Mouse (Mus musculus) hindbrain, embryonic 13.5 days (tissue): ENCODE measurements around the gene Rft1. TPM values are rescaled to one million over a fixed set of nuclear protein-coding genes. Genes with fewer than 3 reads are reported as not detected.
"Not testable (repeated sequence)": the region's sequence is repeated elsewhere in the genome, so short reads cannot be mapped to it uniquely, and the experiment has no call there.

Source experiments
- ATAC-seq: fragments of 200-750 bp; cut with Nextera tagmentation; 2 replicates; pipeline ENCODE4 v1.8.0; 2017; ENCODE audit warnings: moderate TSS enrichment; ENCODE audit not compliant: low FRiP score
- H3K27ac ChIP-seq: fragments of 300-500 bp; sonication (generic); 2 replicates; pipeline ENCODE4 v1.5.1; 2015; ENCODE audit warnings: inconsistent platforms, mild to moderate bottlenecking, moderate library complexity
- H3K27me3 ChIP-seq: fragments of 300-500 bp; sonication (generic); 2 replicates; pipeline ENCODE4 v1.6.1; 2015; ENCODE audit warnings: mild to moderate bottlenecking, inconsistent platforms
- H3K36me3 ChIP-seq: fragments of 300-500 bp; sonication (generic); 2 replicates; pipeline ENCODE4 v1.6.1; 2015; ENCODE audit warnings: mild to moderate bottlenecking, inconsistent platforms
- H3K4me1 ChIP-seq: fragments of 300-500 bp; sonication (generic); replicated peaks from 2 replicates; pipeline ENCODE4 v1.6.1; 2015; ENCODE audit warnings: inconsistent platforms
- H3K4me2 ChIP-seq: fragments of 300-500 bp; sonication (generic); 2 replicates; pipeline ENCODE4 v1.6.1; 2015; ENCODE audit warnings: inconsistent platforms, mild to moderate bottlenecking, moderate library complexity
- H3K4me3 ChIP-seq: fragments of 300-500 bp; sonication (generic); 2 replicates; pipeline ENCODE4 v1.5.1; 2015; ENCODE audit warnings: mild to moderate bottlenecking, inconsistent platforms
- H3K9ac ChIP-seq: fragments of 300-500 bp; sonication (generic); 2 replicates; pipeline ENCODE4 v1.6.1; 2015; ENCODE audit warnings: mild to moderate bottlenecking, inconsistent platforms
- H3K9me3 ChIP-seq: fragments of 300-500 bp; sonication (generic); 2 replicates; pipeline ENCODE4 v1.6.1; 2016; ENCODE audit warnings: inconsistent platforms
- WGBS: fragments of 180-500 bp; shearing (Covaris S2); methylation state at CpG from one replicate; pipeline ENCODE4 v1.1.7; 2015; 5-methylcytosine and 5-hydroxymethylcytosine counted together
- polyA plus RNA-seq: library from polyadenylated mRNA; unstranded; fragments of >200 nt; fragmentation: Nextera tagmentation; extraction: Ambion mirVana; gene quantifications from 2 replicates; pipeline ENCODE4 v1.2.1, GENCODE M21; 2015

Gene Rft1
- polyA plus RNA-seq, 1 experiment from 2014 or later, result 9.5 TPM

DNA sequence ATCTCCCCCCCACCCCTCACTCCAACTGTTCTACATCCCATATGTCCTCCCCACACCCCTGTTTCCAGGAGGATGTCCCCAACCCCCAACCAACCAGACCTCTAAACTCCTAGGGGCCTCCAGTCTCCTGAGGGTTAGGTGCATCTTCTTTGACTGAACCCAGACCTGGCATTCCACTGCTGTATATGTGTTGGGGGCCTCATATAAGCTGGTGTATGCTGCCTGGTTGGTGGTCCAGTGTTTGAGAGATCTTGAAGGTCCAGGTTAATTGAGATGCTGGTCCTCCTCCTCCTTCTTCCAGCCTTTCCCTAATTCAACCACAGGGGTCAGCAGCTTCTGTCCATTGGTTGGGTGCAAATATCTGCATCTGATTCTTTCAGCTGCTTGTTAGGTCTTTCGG, 64.5 kb downstream of the Rft1 start:
- H3K9ac ChIP-seq, H3K4me3 ChIP-seq, H3K27ac ChIP-seq, H3K9me3 ChIP-seq, H3K36me3 ChIP-seq, H3K4me2 ChIP-seq, H3K27me3 ChIP-seq, ATAC-seq: not testable (repeated sequence)
- WGBS, result 84% methylated on average over 1 of the region's 1 CpGs
- peaks cover 21% of the 10 kb centered on the region for H3K4me1 ChIP-seq

DNA sequence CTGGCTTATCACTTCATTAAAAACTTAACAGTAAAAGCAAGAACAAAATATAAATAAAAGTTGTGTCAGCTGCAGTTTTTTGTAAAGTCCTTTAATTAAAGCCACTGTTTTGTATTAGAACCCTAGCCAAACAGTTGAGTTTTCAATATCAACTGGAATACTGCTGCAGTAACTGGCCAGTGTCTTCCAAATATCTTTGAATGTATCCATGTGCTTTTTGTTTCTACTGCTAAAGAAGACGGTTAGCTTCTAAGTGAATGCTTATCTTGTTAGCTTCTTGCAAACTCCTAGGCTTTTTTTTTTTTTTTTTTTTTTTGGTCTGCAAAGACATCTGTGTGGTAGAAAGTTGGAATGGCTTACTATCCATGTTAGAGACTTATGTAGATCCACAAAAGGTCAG, 65.4 kb downstream of the Rft1 start:
- peaks cover 21% of the 10 kb centered on the region for H3K4me1 ChIP-seq
- H3K4me3 ChIP-seq, result no peak overlapping the region
- H3K4me2 ChIP-seq, result no peak overlapping the region
- 86% methylated on average over 1 of the region's 1 CpGs for WGBS
- no peak overlapping the region for H3K9ac ChIP-seq
- no peaks in the 10 kb centered on the region for H3K9me3 ChIP-seq
- H3K27me3 ChIP-seq, result 0 out of 2 replicates have a peak, but pooled peaks cover 2% of the 10 kb centered on the region
- H3K27ac ChIP-seq, result no peak overlapping the region
- H3K36me3 ChIP-seq, result no peaks in the 10 kb centered on the region
- no peak for ATAC-seq

DNA sequence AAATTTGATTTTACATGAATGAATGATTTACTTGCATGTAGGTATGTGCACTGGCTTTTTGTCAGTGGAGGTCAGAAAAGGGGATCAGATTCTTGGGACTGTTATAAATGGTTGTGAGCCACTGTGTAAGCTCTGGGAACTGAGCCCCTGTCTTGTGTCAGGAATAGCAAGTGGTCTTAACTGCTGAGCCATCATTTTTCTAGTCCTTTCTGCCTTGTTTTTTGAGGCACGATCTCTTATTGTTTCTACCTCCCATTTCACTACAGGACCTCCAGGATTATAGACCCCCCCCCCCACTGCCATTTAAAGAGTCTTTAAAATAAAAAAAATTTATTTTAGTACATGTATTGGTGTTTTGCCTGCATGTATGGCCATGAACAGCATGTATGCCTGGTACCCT, 67.7 kb downstream of the Rft1 start:
- Histone ChIP-seq H3K4me1 (peaks cover 9% of the 10 kb centered on the region), H3K27me3 (no peaks in the 10 kb centered on the region), H3K4me3 (no peak overlapping the region), H3K4me2 (no peak overlapping the region), H3K9ac (no peak overlapping the region), H3K36me3 (no peaks in the 10 kb centered on the region), H3K9me3 (no peaks in the 10 kb centered on the region), H3K27ac (no peak overlapping the region)
- ATAC-seq, result no peak
- 75% methylated on average over 1 of the region's 1 CpGs for WGBS

DNA sequence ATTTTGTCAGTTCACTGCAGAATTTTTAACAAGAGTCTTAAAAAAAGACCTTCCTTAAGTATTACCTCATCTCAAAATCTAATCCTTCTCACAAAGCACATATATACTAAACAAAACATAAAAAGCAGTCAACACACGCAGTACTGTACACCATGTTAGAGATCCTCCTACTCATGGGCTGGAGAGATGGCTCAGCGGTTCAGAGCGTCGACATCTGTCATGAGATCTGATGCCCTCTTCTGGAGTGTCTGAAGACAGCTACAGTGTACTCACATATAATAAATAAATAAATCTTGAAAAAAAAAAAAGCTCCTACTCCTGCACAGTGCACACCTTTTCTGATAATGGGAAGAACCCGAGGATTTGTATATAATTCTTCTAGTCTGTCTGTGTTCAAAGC, 68.2 kb downstream of the Rft1 start:
- WGBS, result 84% methylated on average over 5 of the region's 5 CpGs
- no peak overlapping the region for H3K4me2 ChIP-seq
- H3K36me3 ChIP-seq, result no peaks in the 10 kb centered on the region
- H3K4me1 ChIP-seq, result peaks cover 6% of the 10 kb centered on the region
- H3K9me3 ChIP-seq, result no peaks in the 10 kb centered on the region
- H3K9ac ChIP-seq, result no peak overlapping the region
- no peak overlapping the region for H3K4me3 ChIP-seq
- no peaks in the 10 kb centered on the region for H3K27me3 ChIP-seq
- no peak for ATAC-seq
- no peak overlapping the region for H3K27ac ChIP-seq

DNA sequence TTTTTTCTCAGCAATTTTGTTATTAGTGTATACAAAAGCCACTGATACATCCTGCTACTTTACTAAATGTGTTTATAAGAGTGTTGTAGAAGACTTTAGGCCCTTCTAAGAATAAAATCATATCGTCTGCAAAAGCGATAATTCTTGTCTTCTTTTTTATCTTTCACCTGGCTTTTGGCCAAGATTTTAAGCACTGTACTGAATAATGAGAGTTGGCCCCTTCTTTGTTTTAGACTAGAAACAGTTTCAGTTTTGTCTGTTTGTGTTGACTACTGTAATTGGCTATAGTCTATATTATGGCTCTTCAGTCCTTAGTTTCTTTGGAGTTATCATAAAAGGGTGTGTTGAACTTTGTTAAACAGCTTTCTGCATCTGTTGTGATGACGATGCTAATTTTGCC, 77.7 kb downstream of the Rft1 start:
- Histone ChIP-seq H3K36me3 (no peaks in the 10 kb centered on the region), H3K27me3 (no peaks in the 10 kb centered on the region), H3K9me3 (no peaks in the 10 kb centered on the region), H3K4me3 (no peak overlapping the region), H3K27ac (no peak overlapping the region), H3K4me2 (no peak overlapping the region), H3K9ac (no peak overlapping the region), H3K4me1 (no peaks in the 10 kb centered on the region)
- no peak for ATAC-seq
- 92% methylated on average over 3 of the region's 3 CpGs for WGBS

DNA sequence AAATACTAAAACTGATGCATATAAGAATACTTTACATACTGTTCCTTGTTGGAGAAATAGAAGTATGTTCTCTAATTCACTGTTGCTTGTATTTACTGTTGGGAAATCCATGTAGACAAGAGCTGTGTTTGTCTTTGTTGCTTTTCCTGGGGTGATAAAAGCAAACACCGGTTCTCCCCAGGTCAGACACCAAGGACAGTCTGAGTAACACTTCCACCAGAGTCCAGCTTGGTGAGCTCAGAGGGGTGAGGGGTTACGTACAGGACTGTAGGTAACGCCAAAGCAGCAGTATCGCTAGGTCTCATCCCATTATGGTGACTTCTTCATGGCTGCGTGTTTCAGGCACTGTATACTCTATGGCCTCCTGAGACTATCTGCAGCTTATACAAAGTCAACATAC, 80.5 kb downstream of the Rft1 start:
- H3K27ac ChIP-seq, result no peak overlapping the region
- H3K9me3 ChIP-seq, result no peaks in the 10 kb centered on the region
- H3K4me3 ChIP-seq, result no peak overlapping the region
- H3K36me3 ChIP-seq, result no peaks in the 10 kb centered on the region
- no peak overlapping the region for H3K9ac ChIP-seq
- H3K4me1 ChIP-seq, result no peaks in the 10 kb centered on the region
- WGBS, result 95% methylated on average over 5 of the region's 5 CpGs
- no peaks in the 10 kb centered on the region for H3K27me3 ChIP-seq
- no peak overlapping the region for H3K4me2 ChIP-seq
- ATAC-seq, result no peak

DNA sequence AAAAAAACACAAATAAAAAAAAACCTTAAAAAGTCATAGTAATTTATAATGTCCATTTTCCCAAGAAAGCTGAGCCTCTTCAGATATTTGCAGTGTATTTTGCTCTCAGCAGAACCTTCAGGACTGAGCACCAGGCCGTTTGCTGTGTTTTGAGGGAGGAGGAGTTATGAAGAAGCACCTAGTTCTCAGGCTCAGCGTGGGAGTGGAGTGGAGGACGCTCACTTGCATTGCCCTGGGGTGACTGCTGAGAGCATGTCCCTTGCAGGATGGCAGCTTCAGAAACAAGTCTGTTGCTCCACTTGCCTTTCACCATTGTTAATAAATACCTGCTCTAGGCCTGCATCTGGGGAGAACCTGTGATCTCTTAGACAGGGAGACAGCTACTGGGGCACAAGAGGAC, 81.7 kb downstream of the Rft1 start:
- 86% methylated on average over 3 of the region's 3 CpGs for WGBS
- H3K27ac ChIP-seq, result no peak overlapping the region
- no peak for ATAC-seq
- H3K27me3 ChIP-seq, result no peaks in the 10 kb centered on the region
- H3K4me2 ChIP-seq, result no peak overlapping the region
- H3K9me3 ChIP-seq, result no peaks in the 10 kb centered on the region
- no peak overlapping the region for H3K4me3 ChIP-seq
- H3K4me1 ChIP-seq, result no peaks in the 10 kb centered on the region
- H3K36me3 ChIP-seq, result no peaks in the 10 kb centered on the region
- H3K9ac ChIP-seq, result no peak overlapping the region

DNA sequence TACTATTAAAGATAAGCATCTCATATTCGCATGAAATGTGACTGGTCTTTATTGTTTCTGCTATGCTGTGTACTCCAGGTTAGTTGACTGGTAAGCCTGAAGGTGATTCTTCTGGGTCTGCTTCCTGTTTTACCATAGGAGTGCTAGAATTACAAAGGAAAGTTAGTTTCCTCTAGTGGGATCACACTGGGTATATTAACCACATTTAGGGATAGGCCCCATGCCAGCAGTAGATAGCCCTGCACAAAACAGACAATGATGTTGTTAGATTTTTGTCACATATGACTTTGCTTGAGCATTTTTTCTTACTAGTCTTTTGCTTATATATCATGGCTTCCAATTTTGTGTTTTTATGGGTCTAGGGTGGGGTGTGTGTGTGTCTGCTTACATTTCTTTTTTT, 82.3 kb downstream of the Rft1 start:
- WGBS, result 90% methylated on average over 1 of the region's 1 CpGs
- Histone ChIP-seq H3K4me3 (no peak overlapping the region), H3K4me1 (no peaks in the 10 kb centered on the region), H3K27ac (no peak overlapping the region), H3K9me3 (no peaks in the 10 kb centered on the region), H3K27me3 (no peaks in the 10 kb centered on the region), H3K36me3 (no peaks in the 10 kb centered on the region), H3K4me2 (no peak overlapping the region), H3K9ac (no peak overlapping the region)
- no peak for ATAC-seq

Other genes starting within 250 kb of the Rft1 start
- gene Dcp1a, start 174.8 kb upstream of the Rft1 start, polyA plus RNA-seq, result 18.4 and 19.3 TPM in 2 replicates
- 7.0 and 7.3 TPM in 2 replicates for gene Cacna1d, start 162.9 kb upstream of the Rft1 start, polyA plus RNA-seq
- gene Tkt, start 106.0 kb upstream of the Rft1 start, polyA plus RNA-seq, result 231 TPM in 2 replicates
- 29.2 and 31.7 TPM in 2 replicates for gene Prkcd, start 28.1 kb upstream of the Rft1 start, polyA plus RNA-seq
- gene Sfmbt1, start 60.5 kb downstream of the Rft1 start, polyA plus RNA-seq, result 17.6 and 19.1 TPM in 2 replicates
- 20.6 and 22.6 TPM in 2 replicates for gene Tmem110, start 171.2 kb downstream of the Rft1 start, polyA plus RNA-seq
- 0.97 and 1.00 TPM in 2 replicates for gene Mustn1, start 224.8 kb downstream of the Rft1 start, polyA plus RNA-seq
- gene Itih4, start 232.1 kb downstream of the Rft1 start, polyA plus RNA-seq, result not detected in 2 replicates